Mouse (Mus musculus): Measurements from ENCODE around the gene Grk6. TPM values are rescaled to one million over a fixed set of nuclear protein-coding genes. Genes with fewer than 3 reads are reported as not detected.
"Not testable (repeated sequence)": the region's sequence is repeated elsewhere in the genome, so short reads cannot be mapped to it uniquely, and the experiment has no call there.

Grk6 gene
- total and polyA plus RNA-seq, 3 experiments = 27.5 to 53.9 (median 46.0) TPM

DNA sequence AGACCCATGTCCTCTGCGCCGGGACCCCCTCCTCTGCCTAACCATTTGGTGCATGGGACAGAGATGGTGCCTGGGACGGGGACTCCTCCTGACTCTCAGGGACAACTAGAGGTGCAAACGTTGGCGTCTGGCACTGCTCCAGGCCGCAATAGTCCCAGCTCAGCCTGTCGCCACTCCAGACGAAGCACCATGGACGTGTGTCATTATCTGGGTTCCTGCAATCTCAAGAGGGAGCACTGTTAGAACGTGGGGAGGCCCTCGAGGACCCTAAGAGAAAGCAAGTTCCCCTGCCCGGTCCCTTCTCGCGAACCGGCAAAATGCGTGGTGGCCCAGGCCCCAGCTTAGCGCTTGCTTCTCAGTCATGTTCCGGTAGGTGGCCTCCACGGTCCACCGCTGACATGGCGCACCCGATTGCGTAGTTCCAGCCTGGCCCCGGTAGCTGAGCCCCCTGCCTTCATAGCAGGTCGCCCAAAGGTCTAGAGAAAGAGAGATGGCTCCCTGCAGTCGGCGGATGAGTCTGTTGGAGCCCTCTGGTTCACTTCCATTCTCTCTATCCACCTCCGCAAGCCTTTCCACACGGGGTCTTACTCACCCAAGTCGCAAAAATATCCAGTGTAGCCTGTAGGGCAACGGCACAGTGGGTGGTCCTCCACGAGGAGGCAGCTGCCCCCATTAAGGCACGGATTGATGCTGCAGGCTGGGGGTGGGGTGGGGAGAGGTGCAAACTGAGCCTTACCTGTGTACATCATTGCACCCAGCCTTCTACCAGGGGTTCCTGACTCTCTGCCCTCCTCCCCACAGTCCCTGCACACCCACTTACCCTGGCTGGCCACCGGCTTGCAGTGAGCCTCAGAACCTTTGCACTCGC, 23.7 kb upstream of the Grk6 start:
- DNase-seq (ENCODE audit: low spot score) (no peak), ATAC-seq (ENCODE audit: extremely low read depth, insufficient number of reproducible peaks, low FRiP score, poor library complexity, severe bottlenecking) (no peak)
- Histone ChIP-seq H3K9me3 (replicated peaks) (no peaks in the 10 kb centered on the region), H3K36me3 (replicated peaks) (no peaks in the 10 kb centered on the region), H3K27me3 (ENCODE audit: insufficient read depth, low read length) (peaks cover 32% of the 10 kb centered on the region), H3K4me1 (ENCODE audit: insufficient read depth, low read depth, low read length) (peaks cover 5% of the 10 kb centered on the region), H3K4me3 (ENCODE audit: low read depth, low read length) (no peak overlapping the region)
- TF ChIP-seq CTCF (IDR thresholded peaks at IDR 0.05; ENCODE audit: low read depth, low read length) (no peak), TAL1 (conservative IDR thresholded peaks at IDR 0.05; ENCODE audit: low read depth, low read length) (no peak), POLR2AphosphoS5 (IDR thresholded peaks at IDR 0.05; ENCODE audit: insufficient replicate concordance, low read depth, low read length) (no peak), GATA2 (IDR thresholded peaks at IDR 0.05; ENCODE audit: borderline replicate concordance, low read depth, low read length) (no peak), GATA1 (IDR thresholded peaks at IDR 0.05; ENCODE audit: borderline replicate concordance, low read length) (no peak)

DNA sequence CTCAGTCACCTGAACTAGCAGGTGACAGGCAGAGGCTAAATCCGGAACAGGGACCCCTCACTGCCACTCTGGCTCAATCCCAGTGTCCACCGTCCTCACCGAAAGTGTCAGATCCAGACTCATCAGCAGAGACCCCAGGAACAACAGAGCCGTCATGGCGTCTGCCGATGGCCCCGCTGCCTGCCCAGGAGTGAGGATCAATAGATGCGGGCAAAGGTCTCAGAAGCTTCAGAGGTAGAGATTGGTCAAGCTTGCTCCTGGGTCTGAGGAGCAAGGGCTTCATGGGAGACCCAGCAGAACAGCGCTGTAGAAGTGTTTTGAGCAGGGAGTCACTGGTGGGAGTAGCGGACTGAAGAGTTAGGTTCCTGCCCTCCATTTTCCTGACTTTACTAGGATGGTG, 18.3 kb upstream of the Grk6 start, which contains the start of gene F12:
Gene F12 (minus strand): TSS at position 181 of the 400 bp plus-strand sequence.
- Histone ChIP-seq H3K4me1 (ENCODE audit: insufficient read depth, low read depth, low read length) (peaks cover 4% of the 10 kb centered on the region), H3K36me3 (replicated peaks) (no peaks in the 10 kb centered on the region), H3K4me3 (ENCODE audit: low read depth, low read length) (no peak within 1 kb of the TSS), H3K27me3 (ENCODE audit: insufficient read depth, low read length) (peaks cover 44% of the 10 kb centered on the region), H3K9me3 (replicated peaks) (no peaks in the 10 kb centered on the region)
- DNase-seq (ENCODE audit: low spot score) (no peak), ATAC-seq (ENCODE audit: extremely low read depth, insufficient number of reproducible peaks, low FRiP score, poor library complexity, severe bottlenecking) (no peak)
- TF ChIP-seq GATA1 (IDR thresholded peaks at IDR 0.05; ENCODE audit: borderline replicate concordance, low read length) (no peak), TAL1 (conservative IDR thresholded peaks at IDR 0.05; ENCODE audit: low read depth, low read length) (no peak), POLR2AphosphoS5 (IDR thresholded peaks at IDR 0.05; ENCODE audit: insufficient replicate concordance, low read depth, low read length) (no peak), CTCF (IDR thresholded peaks at IDR 0.05; ENCODE audit: low read depth, low read length) (no peak), GATA2 (IDR thresholded peaks at IDR 0.05; ENCODE audit: borderline replicate concordance, low read depth, low read length) (no peak)

DNA sequence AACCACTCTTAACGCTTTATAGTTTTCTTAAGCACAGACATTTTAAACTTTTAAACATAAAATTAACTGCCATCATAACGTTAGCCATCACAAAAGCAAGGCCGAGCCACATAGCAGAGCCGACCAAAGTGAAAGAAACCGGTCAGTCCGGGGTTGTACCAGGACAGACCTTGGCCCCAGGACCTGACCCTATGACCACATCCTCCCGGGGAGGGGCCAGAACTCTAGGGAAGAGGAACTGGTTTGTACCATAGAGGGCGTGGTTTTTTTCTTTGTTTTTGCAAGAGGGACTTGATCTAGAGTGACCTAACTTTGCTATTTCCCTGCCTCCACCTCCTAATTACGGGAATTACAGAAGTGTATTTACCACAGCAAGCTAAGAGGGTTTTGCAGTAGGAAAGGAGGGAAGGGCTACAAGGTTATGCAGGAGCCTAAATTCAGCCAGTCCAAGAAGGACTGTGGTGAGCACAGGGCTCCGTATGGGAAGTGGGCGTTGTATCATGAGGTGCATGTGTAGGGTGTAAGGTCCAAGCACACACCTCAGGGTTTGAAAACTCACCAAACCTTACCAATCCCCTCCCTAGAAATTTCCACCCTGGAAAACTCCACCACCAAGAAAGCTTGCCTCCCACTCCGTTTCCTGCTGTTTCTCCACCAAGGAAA, 15.5 kb upstream of the Grk6 start:
- H3K9me3 ChIP-seq (replicated peaks) = no peaks in the 10 kb centered on the region
- H3K4me3 ChIP-seq (ENCODE audit: low read depth, low read length) = no peak overlapping the region
- no peak for DNase-seq (ENCODE audit: low spot score)
- no peaks in the 10 kb centered on the region for H3K36me3 ChIP-seq (replicated peaks)
- H3K27me3 ChIP-seq (ENCODE audit: insufficient read depth, low read length) = peaks cover 44% of the 10 kb centered on the region
- no peak for ATAC-seq (ENCODE audit: extremely low read depth, insufficient number of reproducible peaks, low FRiP score, poor library complexity, severe bottlenecking)
- peaks cover 7% of the 10 kb centered on the region for H3K4me1 ChIP-seq (ENCODE audit: insufficient read depth, low read depth, low read length)
- TF ChIP-seq CTCF (IDR thresholded peaks at IDR 0.05; ENCODE audit: low read depth, low read length) (no peak), TAL1 (conservative IDR thresholded peaks at IDR 0.05; ENCODE audit: low read depth, low read length) (no peak), POLR2AphosphoS5 (IDR thresholded peaks at IDR 0.05; ENCODE audit: insufficient replicate concordance, low read depth, low read length) (no peak), GATA2 (IDR thresholded peaks at IDR 0.05; ENCODE audit: borderline replicate concordance, low read depth, low read length) (no peak), GATA1 (IDR thresholded peaks at IDR 0.05; ENCODE audit: borderline replicate concordance, low read length) (no peak)

DNA sequence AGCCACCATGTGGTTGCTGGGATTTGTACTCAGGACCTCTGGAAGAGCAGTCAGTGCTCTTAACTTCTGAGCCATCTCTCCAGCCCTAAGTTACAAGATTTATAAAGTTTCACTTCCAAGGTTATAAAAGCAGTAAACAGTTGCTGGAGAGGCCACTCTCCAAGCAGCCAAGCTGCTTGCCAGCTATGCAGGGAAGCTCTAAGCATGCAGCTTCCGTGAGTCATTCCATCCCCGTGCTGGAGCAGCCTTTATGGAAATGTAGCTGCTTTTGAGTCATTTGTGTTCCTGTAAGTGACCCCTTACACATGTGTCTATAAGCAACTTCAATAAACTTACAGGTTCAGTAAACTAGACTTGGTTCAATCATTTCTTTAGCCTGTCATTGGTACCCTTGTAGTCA, 14.3 kb upstream of the Grk6 start:
- no peak for DNase-seq (ENCODE audit: low spot score)
- Histone ChIP-seq H3K27me3 (ENCODE audit: insufficient read depth, low read length) (peaks cover 41% of the 10 kb centered on the region), H3K9me3 (replicated peaks) (no peaks in the 10 kb centered on the region), H3K4me3 (ENCODE audit: low read depth, low read length) (no peak overlapping the region), H3K4me1 (ENCODE audit: insufficient read depth, low read depth, low read length) (peaks cover 7% of the 10 kb centered on the region), H3K36me3 (replicated peaks) (no peaks in the 10 kb centered on the region)
- TF ChIP-seq TAL1 (conservative IDR thresholded peaks at IDR 0.05; ENCODE audit: low read depth, low read length) (no peak), POLR2AphosphoS5 (IDR thresholded peaks at IDR 0.05; ENCODE audit: insufficient replicate concordance, low read depth, low read length) (no peak), GATA2 (IDR thresholded peaks at IDR 0.05; ENCODE audit: borderline replicate concordance, low read depth, low read length) (no peak), GATA1 (IDR thresholded peaks at IDR 0.05; ENCODE audit: borderline replicate concordance, low read length) (no peak), CTCF (IDR thresholded peaks at IDR 0.05; ENCODE audit: low read depth, low read length) (no peak)
- no peak for ATAC-seq (ENCODE audit: extremely low read depth, insufficient number of reproducible peaks, low FRiP score, poor library complexity, severe bottlenecking)

DNA sequence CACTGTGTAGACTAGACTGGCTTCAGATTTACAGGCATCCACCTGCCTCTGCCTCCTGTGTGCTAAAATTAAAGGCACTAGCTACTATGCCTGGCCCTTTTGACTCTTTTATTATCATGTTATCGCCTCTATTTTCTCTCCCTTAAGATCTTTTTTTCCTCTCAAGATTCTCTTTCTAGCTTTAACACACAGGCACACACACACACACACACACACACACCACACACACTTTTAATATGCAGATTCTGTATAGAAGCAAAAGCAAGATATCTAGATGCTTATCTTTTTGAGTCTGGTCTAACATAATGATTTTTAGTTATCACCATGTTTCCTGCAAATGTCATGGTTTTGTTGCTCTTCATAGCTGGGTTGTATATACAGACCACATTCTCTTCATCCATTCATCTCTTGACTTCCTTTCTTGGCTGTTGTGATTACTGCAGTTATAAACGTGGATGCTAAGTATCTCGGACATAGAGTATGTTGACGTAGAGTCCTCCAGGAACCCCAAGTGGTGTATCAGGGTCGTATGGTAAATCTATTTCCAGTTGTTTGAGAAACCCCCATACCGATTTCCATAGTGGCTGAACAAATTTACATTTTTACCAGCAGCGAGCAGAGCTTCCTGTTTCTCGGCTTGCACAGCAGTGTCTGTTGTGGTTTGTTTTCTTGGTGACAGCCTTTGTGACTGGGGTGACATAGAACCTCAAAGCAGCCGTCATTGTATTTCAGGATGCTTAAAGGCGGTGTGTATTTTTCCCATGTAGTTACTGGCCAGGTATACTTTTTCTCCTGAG, 12.8 kb upstream of the Grk6 start:
- Histone ChIP-seq H3K4me3 (ENCODE audit: low read depth, low read length) (no peak overlapping the region), H3K9me3 (replicated peaks) (no peaks in the 10 kb centered on the region), H3K27me3 (ENCODE audit: insufficient read depth, low read length) (peaks cover 28% of the 10 kb centered on the region), H3K4me1 (ENCODE audit: insufficient read depth, low read depth, low read length) (peaks cover 7% of the 10 kb centered on the region), H3K36me3 (replicated peaks) (no peaks in the 10 kb centered on the region)
- no peak for DNase-seq (ENCODE audit: low spot score)
- TF ChIP-seq TAL1 (conservative IDR thresholded peaks at IDR 0.05; ENCODE audit: low read depth, low read length) (no peak), CTCF (IDR thresholded peaks at IDR 0.05; ENCODE audit: low read depth, low read length) (no peak), GATA1 (IDR thresholded peaks at IDR 0.05; ENCODE audit: borderline replicate concordance, low read length) (no peak), GATA2 (IDR thresholded peaks at IDR 0.05; ENCODE audit: borderline replicate concordance, low read depth, low read length) (no peak), POLR2AphosphoS5 (IDR thresholded peaks at IDR 0.05; ENCODE audit: insufficient replicate concordance, low read depth, low read length) (no peak)
- no peak for ATAC-seq (ENCODE audit: extremely low read depth, insufficient number of reproducible peaks, low FRiP score, poor library complexity, severe bottlenecking)

DNA sequence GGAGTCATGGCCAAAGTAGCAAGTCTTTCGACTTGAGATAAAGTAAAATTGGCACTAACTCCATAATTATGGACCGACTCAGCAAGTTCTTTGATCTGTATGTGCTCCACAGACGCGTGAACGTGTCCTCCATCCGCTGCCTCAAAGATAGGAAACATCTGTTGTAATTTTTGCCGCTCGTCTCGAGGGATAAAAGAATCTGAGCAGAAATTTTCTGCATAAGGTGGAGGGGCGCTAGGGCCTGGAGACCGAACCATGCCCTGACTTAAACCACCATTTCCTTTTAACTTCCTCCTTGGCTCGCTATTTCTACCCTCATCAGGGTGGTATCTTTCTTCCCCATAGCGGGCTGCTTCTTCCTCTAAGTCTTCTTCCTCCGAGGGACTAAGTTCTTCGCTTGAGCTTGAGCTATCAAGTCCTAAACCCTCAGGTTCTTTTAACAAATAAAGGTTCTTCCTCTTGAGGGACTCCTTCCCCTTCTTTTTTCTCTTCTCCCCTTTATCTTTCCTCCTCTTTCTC, 7.7 kb upstream of the Grk6 start:
- H3K9me3 ChIP-seq (replicated peaks); H3K36me3 ChIP-seq (replicated peaks); H3K4me1 ChIP-seq (ENCODE audit: insufficient read depth, low read depth, low read length); ATAC-seq (ENCODE audit: extremely low read depth, insufficient number of reproducible peaks, low FRiP score, poor library complexity, severe bottlenecking); DNase-seq (ENCODE audit: low spot score); H3K4me3 ChIP-seq (ENCODE audit: low read depth, low read length): not testable (repeated sequence)
- peaks cover 20% of the 10 kb centered on the region for H3K27me3 ChIP-seq (ENCODE audit: insufficient read depth, low read length)
